Mouse (Mus musculus) activated CD4-positive, CD25-positive, alpha-beta regulatory T cell, adult 4 months (primary cell): ENCODE data around the gene Fastkd3. TPM values are rescaled to one million over a fixed set of nuclear protein-coding genes. Genes with fewer than 3 reads are reported as not detected.
"Not testable (repeated sequence)": the region's sequence is repeated elsewhere in the genome, so short reads cannot be mapped to it uniquely, and the experiment has no call there.

Source experiments
- ATAC-seq: one replicate; pipeline ENCODE4 v1.8.0; 2017
- polyA plus RNA-seq, 2 experiments: library from polyadenylated mRNA; unstranded; fragments of 100-300 nt; shearing (Covaris generic); gene quantifications; one replicate each; pipeline ENCODE4 v1.2.1; 2017

The Fastkd3 gene
- polyA plus RNA-seq, result 10 to 100 TPM; 29.7 to 33.1 TPM

DNA sequence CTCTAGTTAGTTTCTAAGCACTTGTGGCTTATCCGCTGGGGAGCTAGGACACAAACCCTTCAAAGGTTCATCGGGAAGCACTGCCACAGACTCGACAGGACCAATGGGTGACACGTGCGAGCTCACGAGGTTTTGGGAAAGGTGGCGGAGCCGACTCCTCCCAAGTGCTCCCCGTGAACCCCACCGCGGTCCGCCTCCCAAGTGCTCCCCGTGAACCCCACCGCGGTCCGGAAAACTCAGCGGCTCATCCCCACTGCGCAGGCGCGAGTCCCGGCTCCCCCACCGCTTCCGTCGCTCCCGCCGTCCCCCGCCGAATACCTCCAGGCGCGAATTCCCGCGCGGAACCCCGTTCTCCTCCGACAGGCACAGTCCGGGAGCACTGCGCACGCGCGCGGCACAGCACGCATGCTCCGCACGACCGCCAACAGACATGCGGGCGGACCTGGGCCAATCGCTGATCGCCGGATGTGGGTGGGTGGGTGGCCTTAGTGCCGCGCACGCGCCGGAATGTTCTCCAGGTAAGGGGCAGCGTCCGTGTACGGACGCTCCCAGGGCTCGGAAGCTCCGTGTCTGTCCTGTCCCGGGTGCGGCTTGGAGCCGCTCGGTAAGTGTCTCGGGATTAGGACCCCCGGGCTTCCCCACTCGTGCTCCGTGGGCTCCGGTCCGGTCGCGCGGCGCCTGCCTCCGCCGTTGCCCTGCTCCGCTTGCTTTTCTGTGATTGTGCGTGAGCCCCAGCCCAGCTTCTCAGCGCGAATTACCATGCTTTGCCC is at the start of gene Fastkd3, which contains the start of gene Mtrr:
Fastkd3 (plus strand) TSS at position 488 of the 770 bp plus-strand sequence.
Mtrr (minus strand) TSS at position 403 of the 770 bp plus-strand sequence.
- ATAC-seq, result peak; percentile 92

DNA sequence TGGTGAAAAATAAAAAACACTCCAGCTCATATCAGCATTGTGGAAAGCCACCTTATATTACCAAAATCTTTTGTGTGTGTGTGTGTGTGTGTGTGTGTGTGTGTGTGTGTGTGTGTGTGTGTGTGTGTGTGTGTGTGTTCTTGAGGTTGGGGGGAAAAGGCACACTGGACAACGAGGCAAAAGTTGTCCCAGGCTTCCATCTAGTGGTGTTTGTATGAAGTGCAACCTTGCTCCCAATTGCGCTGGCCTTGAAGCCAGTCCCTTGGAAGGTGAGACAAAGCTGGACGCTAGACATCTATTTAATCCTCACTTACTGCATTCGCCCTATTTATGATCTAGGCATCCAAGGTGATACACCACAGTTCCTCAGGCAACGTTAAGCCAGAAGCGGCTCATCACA is 28.6 kb upstream of the Fastkd3 start:
- not testable (repeated sequence) for ATAC-seq

DNA sequence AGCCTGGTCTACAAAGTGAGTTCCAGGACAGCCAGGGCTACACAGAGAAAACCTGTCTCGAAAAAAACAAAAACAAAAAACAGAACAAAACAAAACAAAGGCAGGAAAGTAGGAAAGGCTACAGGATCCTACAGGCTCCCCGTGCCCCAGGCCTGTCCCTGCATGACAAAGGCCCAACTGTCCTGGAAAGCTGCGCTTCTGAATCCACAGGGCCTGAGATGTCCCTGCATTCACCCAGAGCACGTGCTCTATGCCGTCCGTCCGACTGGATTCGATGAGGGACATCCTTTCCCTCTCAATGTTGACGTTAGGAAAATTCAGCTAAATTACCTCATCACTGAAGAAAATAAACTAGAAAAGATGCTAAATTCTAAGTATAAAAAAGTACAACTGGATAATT is 13.9 kb upstream of the Fastkd3 start:
- ATAC-seq, result no peak

DNA sequence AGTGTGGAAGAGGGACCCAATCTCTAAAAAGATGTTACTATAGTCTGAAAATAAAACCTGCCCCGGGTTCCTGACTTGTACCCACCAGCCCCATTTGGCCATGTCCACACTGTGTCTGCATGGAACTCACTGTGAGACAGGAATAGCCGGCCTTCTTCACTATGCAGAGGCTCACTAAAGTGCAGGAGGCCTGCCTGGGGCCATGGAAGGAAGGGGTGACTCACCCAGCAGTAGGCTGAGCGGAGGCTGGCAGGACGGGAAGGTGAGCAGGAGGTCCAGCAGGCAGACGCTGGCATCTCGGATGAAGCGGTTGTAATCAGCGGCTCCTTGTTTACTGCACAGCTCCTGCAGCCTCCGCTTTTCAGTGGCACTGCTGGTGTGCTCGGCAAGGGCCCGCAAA is 13.5 kb upstream of the Fastkd3 start:
- no peak for ATAC-seq

GRCm38 (mm10) chr13:68569589-68570336 is 12.3 kb upstream of the Fastkd3 start:
- peak; percentile 66 for ATAC-seq

DNA sequence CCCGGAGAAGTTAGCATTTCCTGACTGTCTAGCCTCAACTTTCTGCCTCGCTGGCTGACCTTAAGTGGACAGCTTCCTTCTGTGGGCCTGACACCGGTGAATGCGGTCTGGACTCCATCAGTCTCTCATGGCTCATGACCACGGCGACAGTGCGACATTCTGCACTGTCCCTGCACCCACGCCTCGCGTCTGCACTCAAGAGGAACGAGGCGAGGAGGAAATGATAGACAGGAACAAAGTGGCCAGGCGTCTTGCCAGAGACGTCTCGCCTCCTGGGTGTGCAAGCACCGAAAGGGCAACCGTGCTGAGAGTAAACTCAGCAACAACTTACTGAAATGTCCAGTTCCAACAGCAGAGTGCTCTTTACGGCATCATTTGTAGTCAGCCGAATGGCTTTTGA is 9.8 kb upstream of the Fastkd3 start:
- no peak for ATAC-seq

GRCm38 (mm10) chr13:68572966-68573913 is 8.8 kb upstream of the Fastkd3 start:
- ATAC-seq, result no peak

GRCm38 (mm10) chr13:68574398-68574797 is 7.6 kb upstream of the Fastkd3 start:
- ATAC-seq, result no peak

DNA sequence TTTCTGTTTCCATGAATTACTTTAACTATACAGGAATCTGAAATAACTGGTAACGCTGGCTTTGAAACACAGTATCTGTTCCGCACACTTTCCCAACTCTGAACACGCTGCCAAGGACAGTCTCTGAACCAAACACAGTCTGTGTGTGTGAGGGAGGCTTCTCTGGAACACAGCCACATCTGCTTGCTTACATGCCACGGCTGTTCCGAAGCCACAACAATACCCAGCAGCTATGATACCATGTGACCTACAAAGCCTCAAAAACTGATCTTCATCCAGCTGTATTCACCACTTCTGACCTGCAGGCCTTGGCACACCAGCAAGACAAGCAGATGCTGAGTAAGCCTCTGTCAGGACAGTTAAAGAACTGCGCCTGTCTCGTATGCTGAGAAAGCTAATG is 4.1 kb upstream of the Fastkd3 start:
- no peak for ATAC-seq

GRCm38 (mm10) chr13:68581086-68581740 is 821 bp upstream of the Fastkd3 start:
- ATAC-seq, result peak; percentile 42

- no peak for ATAC-seq
Observed at GRCm38 (mm10) chr13:68582517-68582780, 415 bp downstream of the Fastkd3 start.

DNA sequence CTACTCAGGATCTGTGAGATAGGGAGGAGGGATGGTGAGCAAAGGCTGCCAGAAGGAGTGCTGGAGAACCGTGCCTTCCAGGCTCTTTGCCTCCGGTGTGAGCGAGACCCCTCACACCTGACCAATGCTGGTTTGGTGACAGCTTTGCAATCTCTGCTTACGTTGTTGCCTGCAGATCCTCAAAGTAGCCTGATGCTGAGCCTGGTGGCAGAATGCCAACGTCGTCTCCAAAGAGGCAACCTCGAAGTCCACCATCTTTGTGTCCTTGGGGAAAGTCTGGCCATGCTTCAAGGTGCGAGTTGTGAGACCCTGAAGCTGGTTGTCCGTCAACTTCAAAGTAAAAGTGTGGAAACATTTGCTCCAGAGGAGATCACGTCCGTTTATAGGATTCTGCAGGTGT is 1.9 kb downstream of the Fastkd3 start:
- ATAC-seq, result no peak

DNA sequence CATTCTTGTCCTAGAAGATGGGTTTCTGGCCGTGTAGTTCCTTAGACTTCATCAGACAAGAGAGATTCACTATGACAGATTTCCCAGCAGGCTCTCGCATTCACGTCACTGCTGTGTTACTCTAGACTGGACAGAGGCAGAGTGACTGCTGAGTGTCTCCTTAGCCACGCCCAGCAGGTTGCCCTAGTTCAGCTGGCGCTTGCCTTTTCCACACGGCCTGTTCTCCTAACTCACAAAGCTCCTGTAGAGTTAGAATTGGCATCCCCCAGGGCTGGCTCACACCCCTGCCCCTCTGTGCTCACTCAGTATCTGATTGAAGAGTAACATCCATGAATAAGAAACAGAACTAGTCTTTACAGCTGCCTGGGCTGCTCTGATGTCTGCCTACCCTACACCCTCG is 3.4 kb downstream of the Fastkd3 start:
- ATAC-seq, result no peak

DNA sequence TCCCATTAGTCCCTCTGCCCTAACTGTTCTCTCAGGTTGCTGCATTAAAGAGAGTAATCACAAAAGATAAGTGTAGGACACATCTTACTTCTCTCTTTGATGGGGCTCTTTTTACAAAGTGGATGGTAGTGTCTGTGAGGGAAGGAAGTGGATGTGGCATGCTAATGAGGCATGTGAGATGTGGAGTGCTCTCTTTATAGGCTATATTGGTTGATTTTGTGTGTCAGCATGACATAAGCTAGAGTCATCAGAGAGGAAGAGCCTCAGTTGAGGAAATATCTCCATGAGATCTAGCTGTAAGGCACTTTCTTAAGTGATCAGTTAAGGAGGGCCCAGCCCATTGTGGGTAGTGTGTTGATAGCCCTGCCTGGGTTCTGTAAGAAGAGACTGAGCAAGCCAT is 6.3 kb downstream of the Fastkd3 start:
- peak; percentile 80 for ATAC-seq

DNA sequence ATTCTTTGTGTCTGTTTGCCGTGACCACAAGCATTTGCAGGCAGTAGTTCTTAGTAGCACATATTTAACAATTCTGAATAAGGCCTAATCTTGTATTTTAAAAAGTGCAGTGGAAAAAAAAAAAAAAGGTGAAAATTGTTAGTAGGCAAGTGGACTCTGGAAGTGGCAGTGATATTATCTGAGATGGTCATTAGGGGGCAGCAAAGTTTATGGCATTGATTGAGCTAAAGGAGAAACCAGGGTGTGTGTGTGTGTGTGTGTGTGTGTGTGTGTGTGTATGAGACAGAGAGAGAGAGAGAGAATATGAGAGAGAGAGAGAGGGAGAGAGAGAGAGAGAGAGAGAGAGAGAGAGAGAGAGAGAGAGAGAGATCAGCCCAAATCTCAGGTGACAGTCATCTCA is 11.8 kb downstream of the Fastkd3 start:
- no peak for ATAC-seq

DNA sequence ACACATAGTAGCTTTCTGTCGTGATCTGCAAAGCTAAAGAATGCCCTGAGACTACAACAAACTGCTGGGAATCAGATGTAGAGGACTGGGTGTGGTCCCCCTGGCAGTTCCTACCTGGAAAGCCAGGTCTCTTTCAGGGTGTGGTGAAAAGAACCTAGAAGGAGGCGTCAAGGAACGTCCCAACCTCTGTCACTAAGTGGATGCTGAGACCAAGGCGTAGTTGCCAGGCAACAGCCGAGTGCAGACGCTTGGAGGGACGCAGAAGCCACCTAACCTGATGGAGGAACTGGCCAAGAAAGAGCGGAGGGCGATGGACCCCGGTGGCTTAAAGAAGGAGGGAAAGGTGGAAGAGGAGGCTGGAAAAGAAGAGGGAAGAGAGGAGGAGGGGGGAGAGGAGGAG is 15.2 kb downstream of the Fastkd3 start, which contains the start of gene 1700001L19Rik:
1700001L19Rik (plus strand) TSS at position 223 of the 400 bp plus-strand sequence.
- no peak for ATAC-seq

GRCm38 (mm10) chr13:68597667-68598066 is 15.6 kb downstream of the Fastkd3 start:
- ATAC-seq, result no peak

DNA sequence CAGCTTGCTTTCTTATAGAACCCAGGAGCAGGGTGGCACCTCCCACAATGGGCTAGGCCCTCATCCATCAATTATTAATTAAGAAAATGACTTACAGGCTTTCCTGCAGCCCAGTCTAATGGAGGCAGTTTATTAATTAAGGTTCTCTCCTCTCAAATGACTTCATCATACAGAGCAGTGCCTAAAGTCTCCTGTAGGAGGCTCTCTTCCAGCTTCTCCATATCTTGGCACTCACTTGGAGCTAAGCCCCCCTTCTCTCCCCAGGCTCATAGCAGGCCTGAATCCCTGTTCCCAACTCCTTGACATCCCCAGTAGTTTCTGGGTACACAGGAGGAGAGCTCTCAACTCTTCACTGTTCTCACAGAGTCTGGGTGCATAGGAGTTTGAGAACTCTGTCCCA is 16.9 kb downstream of the Fastkd3 start:
- no peak for ATAC-seq

- ATAC-seq, result no peak
Observed at GRCm38 (mm10) chr13:68601184-68601583, 19.1 kb downstream of the Fastkd3 start.

DNA sequence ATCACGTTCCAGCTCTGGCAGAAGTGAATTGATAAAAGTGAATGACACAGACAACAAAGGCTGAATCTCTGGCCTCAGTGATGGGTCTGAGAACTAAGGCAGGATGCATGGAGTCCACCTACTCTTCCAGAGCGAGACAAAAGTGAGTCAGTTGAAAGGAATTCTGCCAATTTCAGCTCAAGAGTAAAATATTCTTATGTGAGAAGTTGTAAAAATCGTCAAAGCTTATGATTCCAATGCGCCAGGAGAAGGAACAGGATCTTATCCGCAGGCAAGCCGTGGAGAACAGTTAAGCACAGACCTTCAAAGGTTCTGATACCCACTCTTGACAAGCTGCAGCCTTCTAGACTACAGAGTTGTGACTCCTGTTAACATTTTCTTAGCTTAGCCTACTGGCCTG is 21.1 kb downstream of the Fastkd3 start:
- no peak for ATAC-seq

- peak; percentile 46 for ATAC-seq
Observed at GRCm38 (mm10) chr13:68605689-68606126, 23.7 kb downstream of the Fastkd3 start.
